Comparison of ENCODE assay signal across 9 mouse cellular contexts in the genomic region with DNA sequence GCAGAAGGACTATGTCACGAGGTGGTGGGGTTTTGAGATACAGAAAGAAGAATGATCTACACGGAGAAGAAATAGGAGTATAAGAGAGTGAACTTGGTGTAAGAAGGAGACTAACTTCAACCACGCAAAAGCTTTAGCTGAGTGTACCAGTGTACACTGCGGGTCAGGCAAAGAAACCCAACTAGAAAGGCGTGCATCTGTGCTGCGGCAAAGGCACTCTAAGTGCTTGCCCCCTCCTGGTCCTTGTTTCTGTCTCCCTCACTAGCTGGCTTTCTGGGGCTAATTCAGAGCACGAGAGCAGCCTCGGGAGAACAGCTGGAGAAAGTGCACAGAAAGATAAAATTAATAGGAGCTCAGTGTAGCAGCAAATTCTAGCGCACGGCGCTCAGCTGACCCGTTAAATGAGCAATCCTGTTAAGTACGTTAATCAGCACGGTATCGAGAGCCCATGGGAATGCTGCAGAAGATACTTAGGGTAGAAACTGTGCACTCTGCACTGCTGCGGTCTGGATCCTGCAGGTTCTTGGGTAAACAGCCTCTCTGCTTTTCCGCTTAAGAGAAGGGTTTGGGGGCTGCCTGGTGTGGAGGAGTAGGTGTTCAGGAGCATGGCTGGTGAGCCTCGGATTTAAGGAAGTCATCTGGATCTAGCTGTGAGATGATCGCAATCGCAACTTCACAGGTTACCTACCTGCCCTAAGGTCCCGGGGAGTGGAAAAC. TPM values are rescaled to one million over a fixed set of nuclear protein-coding genes. Genes with fewer than 3 reads are reported as not detected.
DNase-seq lines count a peak whose midpoint lies in the region; ATAC-seq and TF ChIP-seq lines count a peak whose summit lies in the region.
"Had no signal": no experiment of that assay in that cellular context is flagged by ENCODE, and none has a peak within 500 bp of the region (broad histone marks: within the 10 kb centered on the region; RNA-seq: fewer than 3 reads in every experiment).

No protein-coding gene starts in this region.

- H3K4me1 ChIP-seq in kidney, postnatal 0 days (replicated peaks; ENCODE audit: insufficient read depth, low read length), result no peaks in the 10 kb centered on the region
- H3K4me1 ChIP-seq in forebrain, embryonic 11.5 days (replicated peaks; ENCODE audit: control insufficient read depth, insufficient read depth, low read length), result no peaks in the 10 kb centered on the region
- H3K4me1 ChIP-seq in limb, embryonic 12.5 days (replicated peaks), result no peaks in the 10 kb centered on the region
- no peaks in the 10 kb centered on the region for H3K4me1 ChIP-seq in stomach, embryonic 14.5 days (ENCODE audit: control insufficient read depth, insufficient read depth, low read length)

- H3K9ac ChIP-seq in kidney, postnatal 0 days (ENCODE audit: low read depth, low read length), result no peak overlapping the region
- no peak overlapping the region for H3K9ac ChIP-seq in forebrain, embryonic 11.5 days (ENCODE audit: low read length)
- H3K9ac ChIP-seq in limb, embryonic 12.5 days (replicated peaks), result no peak overlapping the region
- H3K9ac ChIP-seq in stomach, embryonic 14.5 days (replicated peaks; ENCODE audit: low read depth, low read length), result no peak overlapping the region

- no peak for DNase-seq in kidney, postnatal 0 days (ENCODE audit: low spot score)
- no peak for DNase-seq in kidney, adult 8-10 months
- no peak for DNase-seq in forebrain, embryonic 11.5 days (ENCODE audit: low spot score)
- no peak for DNase-seq in ovary, postnatal 10 days (ENCODE audit: low spot score)
- DNase-seq in cerebellum, postnatal 4 days (ENCODE audit: low spot score in 2 of 2), result no peak
- DNase-seq in thymus, postnatal 0 days (ENCODE audit: low spot score), result no peak
- DNase-seq: lung, postnatal 10 days had no signal

- no peaks in the 10 kb centered on the region for H3K36me3 ChIP-seq in kidney, postnatal 0 days (ENCODE audit: insufficient read depth, low read length)
- no peaks in the 10 kb centered on the region for H3K36me3 ChIP-seq in forebrain, embryonic 11.5 days (ENCODE audit: control insufficient read depth, insufficient read depth, low read length)
- no peaks in the 10 kb centered on the region for H3K36me3 ChIP-seq in limb, embryonic 12.5 days
- no peaks in the 10 kb centered on the region for H3K36me3 ChIP-seq in stomach, embryonic 14.5 days (ENCODE audit: control insufficient read depth, insufficient read depth, low read length)

- H3K9me3 ChIP-seq in kidney, postnatal 0 days (replicated peaks; ENCODE audit: low read length), result no peaks in the 10 kb centered on the region
- no peaks in the 10 kb centered on the region for H3K9me3 ChIP-seq in forebrain, embryonic 11.5 days (ENCODE audit: control insufficient read depth, low read length)
- no peaks in the 10 kb centered on the region for H3K9me3 ChIP-seq in limb, embryonic 12.5 days
- no peaks in the 10 kb centered on the region for H3K9me3 ChIP-seq in stomach, embryonic 14.5 days (ENCODE audit: control insufficient read depth, low read depth, low read length)

- no peak for TF ChIP-seq CTCF in kidney, postnatal 0 days (IDR thresholded peaks at IDR 0.05; ENCODE audit: low read depth)

- H3K4me2 ChIP-seq in kidney, postnatal 0 days (ENCODE audit: low read length), result peak overlapping the region; percentile 61
- H3K4me2 ChIP-seq in forebrain, embryonic 11.5 days (ENCODE audit: low read depth, low read length, severe bottlenecking), result peak overlapping the region; percentile 65
- H3K4me2 ChIP-seq in limb, embryonic 12.5 days, result peak overlapping the region; percentile 70
- H3K4me2 ChIP-seq in stomach, embryonic 14.5 days (replicated peaks; ENCODE audit: low read depth, low read length), result peak overlapping the region; percentile 55

- H3K27ac ChIP-seq in kidney, postnatal 0 days, result no peak overlapping the region
- no peak overlapping the region for H3K27ac ChIP-seq in forebrain, embryonic 11.5 days (ENCODE audit: low read depth, low read length)
- H3K27ac ChIP-seq in limb, embryonic 12.5 days, result no peak overlapping the region
- no peak overlapping the region for H3K27ac ChIP-seq in stomach, embryonic 14.5 days (ENCODE audit: low read length)

- ATAC-seq in kidney, postnatal 0 days (replicated peaks; ENCODE audit: low FRiP score, low read depth), result no peak
- ATAC-seq in forebrain, embryonic 11.5 days (replicated peaks; ENCODE audit: low FRiP score), result peak; percentile 68
- ATAC-seq in limb, embryonic 12.5 days (ENCODE audit: insufficient number of reproducible peaks, insufficient read depth, low FRiP score, low TSS enrichment, low read depth), result no peak
- no peak for ATAC-seq in stomach, embryonic 14.5 days (ENCODE audit: insufficient number of reproducible peaks, insufficient read depth, low FRiP score, low read depth)

- WGBS in kidney, postnatal 0 days, result 36% methylated on average over 21 of the region's 21 CpGs
- 25% methylated on average over 21 of the region's 21 CpGs for WGBS in forebrain, embryonic 11.5 days
- WGBS in limb, embryonic 12.5 days, result 23% methylated on average over 21 of the region's 21 CpGs
- 28% methylated on average over 21 of the region's 21 CpGs for WGBS in stomach, embryonic 14.5 days

- peak overlapping the region; percentile 28; the same call in 1 of the 2 replicates for H3K4me3 ChIP-seq in kidney, postnatal 0 days (replicated peaks; ENCODE audit: low read depth, low read length)
- H3K4me3 ChIP-seq in forebrain, embryonic 11.5 days (ENCODE audit: low read depth, low read length), result peak overlapping the region; percentile 33
- peak overlapping the region; percentile 42 for H3K4me3 ChIP-seq in limb, embryonic 12.5 days (replicated peaks)
- H3K4me3 ChIP-seq in stomach, embryonic 14.5 days (ENCODE audit: low read depth, low read length), result peak overlapping the region; percentile 9; the same call in 1 of the 2 replicates

- peaks cover 17% of the 10 kb centered on the region; the same call in 1 of the 2 replicates for H3K27me3 ChIP-seq in kidney, postnatal 0 days (ENCODE audit: insufficient read depth, low read length)
- peaks cover 31% of the 10 kb centered on the region for H3K27me3 ChIP-seq in forebrain, embryonic 11.5 days (ENCODE audit: control insufficient read depth, insufficient read depth, low read length)
- H3K27me3 ChIP-seq in limb, embryonic 12.5 days, result peaks cover 52% of the 10 kb centered on the region
- peaks cover 20% of the 10 kb centered on the region for H3K27me3 ChIP-seq in stomach, embryonic 14.5 days (ENCODE audit: control insufficient read depth, insufficient read depth, low read length)

RNA-seq across cellular contexts. Expression of gene Il1rapl2, which starts 0.8 kb away (rescaled TPM):
- 0.10 and 0.12 TPM in 2 replicates for polyA plus RNA-seq in kidney, postnatal 0 days (2015; fragmentation: Nextera tagmentation; extraction: Ambion mirVana)
- 0.24 and 0.31 TPM in 2 replicates for polyA plus RNA-seq in forebrain, embryonic 11.5 days (2014; fragmentation: Nextera tagmentation; extraction: Ambion mirVana)
- 0.58 and 0.70 TPM in 2 replicates for polyA plus RNA-seq in limb, embryonic 12.5 days (2016; fragmentation: Nextera tagmentation; extraction: Ambion mirVana)
- polyA plus RNA-seq in stomach, embryonic 14.5 days (2014; fragmentation: Nextera tagmentation; extraction: Ambion mirVana), result 0.52 and 0.64 TPM in 2 replicates
- not detected in 2 replicates for polyA plus RNA-seq in thymus, postnatal 0 days (2015; fragmentation: Nextera tagmentation; extraction: Ambion mirVana)
